Mouse (Mus musculus): ENCODE results near the gene Hint2.

The Hint2 gene

DNA sequence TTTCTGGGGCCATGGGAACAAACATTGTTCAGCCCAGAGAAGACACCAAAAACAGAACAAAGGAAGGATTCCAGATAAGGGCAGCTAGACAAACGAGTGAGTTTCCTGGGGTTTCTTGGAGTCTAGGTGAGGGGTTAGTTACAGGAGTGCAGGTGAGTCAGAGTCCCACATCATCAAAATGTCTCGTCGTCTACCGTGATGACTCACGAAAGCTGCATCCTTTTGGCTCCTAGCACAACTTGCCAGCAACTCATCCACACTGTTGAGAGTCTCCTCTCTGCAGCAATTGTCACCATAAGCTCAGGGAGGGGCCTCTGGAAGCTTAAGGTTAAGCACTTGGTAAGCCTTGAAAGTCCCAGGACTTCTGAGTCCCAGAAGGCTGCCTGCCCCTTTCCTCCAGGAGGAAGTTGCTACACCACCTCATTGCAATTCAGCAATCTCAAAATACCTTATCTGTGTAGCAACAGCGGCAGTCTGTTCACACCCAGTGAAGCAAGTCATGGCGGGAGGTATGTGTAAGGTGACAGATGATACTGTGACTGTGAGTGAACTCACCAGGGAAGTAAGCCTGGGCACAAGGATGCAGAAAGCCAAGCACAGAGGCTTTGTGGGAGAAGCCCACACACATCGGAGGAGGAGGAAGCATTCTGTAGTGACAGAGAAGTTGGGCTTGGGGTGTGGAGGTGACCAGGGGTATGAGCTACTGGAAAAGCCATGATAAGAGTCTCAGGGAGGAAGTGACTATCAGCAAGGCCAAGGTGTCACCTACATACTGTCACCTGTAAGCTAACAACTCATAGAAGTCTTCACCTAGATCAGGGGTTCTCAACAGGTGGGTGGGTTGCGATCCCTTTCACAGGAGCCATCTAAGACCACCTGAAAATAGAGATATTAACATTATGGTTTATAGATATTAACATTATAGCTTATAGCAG lies 51.2 kb downstream of the Hint2 start:
- ATAC-seq (ENCODE audit: low TSS enrichment) = no peak
